Mouse (Mus musculus) E14TG2a.4 (cell line): ENCODE measurements around the gene Uox.

Source experiments
- CTCF ChIP-seq: conservative IDR thresholded peaks from 2 replicates; pipeline ENCODE4 v1.5.1; 2014; ENCODE audit warnings: low read length
- POU5F1 ChIP-seq: IDR thresholded peaks from 2 replicates; pipeline ENCODE4 v1.6.1; 2014; ENCODE audit warnings: low read length, borderline replicate concordance

GRCm38 (mm10) chr3:146557507-146557906 lies 12.7 kb upstream of the Uox start:
- no peak for TF ChIP-seq CTCF
- TF ChIP-seq POU5F1, result no peak
